Mouse (Mus musculus) limb, embryonic 12.5 days (tissue): Measurements from ENCODE around the gene Usp10. TPM values are rescaled to one million over a fixed set of nuclear protein-coding genes. Genes with fewer than 3 reads are reported as not detected.

ENCODE experiments used
- ATAC-seq: fragments of 200-750 bp; cut with Nextera tagmentation; 2 replicates; pipeline ENCODE4 v1.8.0; 2017; ENCODE audit warnings: low read depth, moderate TSS enrichment; ENCODE audit not compliant: insufficient number of reproducible peaks, insufficient read depth, low FRiP score, low TSS enrichment
- H3K27ac ChIP-seq: fragments of 300-500 bp; sonication (generic); 2 replicates; pipeline ENCODE4 v1.5.1; 2016; ENCODE audit warnings: mild to moderate bottlenecking, moderate library complexity
- H3K27me3 ChIP-seq: fragments of 300-500 bp; sonication (generic); 2 replicates; pipeline ENCODE4 v1.6.1; 2016; ENCODE audit warnings: mild to moderate bottlenecking, moderate library complexity
- H3K36me3 ChIP-seq: fragments of 300-500 bp; sonication (generic); 2 replicates; pipeline ENCODE4 v1.6.1; 2016; ENCODE audit warnings: mild to moderate bottlenecking, moderate library complexity
- H3K4me1 ChIP-seq: fragments of 300-500 bp; sonication (generic); replicated peaks from 2 replicates; pipeline ENCODE4 v1.6.1; 2016
- H3K4me2 ChIP-seq: fragments of 300-500 bp; sonication (generic); 2 replicates; pipeline ENCODE4 v1.6.1; 2016; ENCODE audit warnings: mild to moderate bottlenecking, moderate library complexity
- H3K4me3 ChIP-seq: fragments of 300-500 bp; sonication (generic); replicated peaks from 2 replicates; pipeline ENCODE4 v1.5.1; 2016; ENCODE audit warnings: mild to moderate bottlenecking
- H3K9ac ChIP-seq: fragments of 300-500 bp; sonication (generic); replicated peaks from 2 replicates; pipeline ENCODE4 v1.6.1; 2016; ENCODE audit warnings: mild to moderate bottlenecking, moderate library complexity
- H3K9me3 ChIP-seq: fragments of 300-500 bp; sonication (generic); 2 replicates; pipeline ENCODE4 v1.6.1; 2016; ENCODE audit warnings: mild to moderate bottlenecking, moderate library complexity
- WGBS: fragments of 180-500 bp; shearing (Covaris S2); methylation state at CpG from one replicate; pipeline ENCODE4 v1.1.7; 2016; 5-methylcytosine and 5-hydroxymethylcytosine counted together
- polyA plus RNA-seq: library from polyadenylated mRNA; unstranded; fragments of >200 nt; fragmentation: Nextera tagmentation; extraction: Ambion mirVana; gene quantifications from 2 replicates; pipeline ENCODE4 v1.2.1, GENCODE M21; 2016

Gene Usp10
- polyA plus RNA-seq, 1 experiment from 2014 or later: 153 TPM

DNA sequence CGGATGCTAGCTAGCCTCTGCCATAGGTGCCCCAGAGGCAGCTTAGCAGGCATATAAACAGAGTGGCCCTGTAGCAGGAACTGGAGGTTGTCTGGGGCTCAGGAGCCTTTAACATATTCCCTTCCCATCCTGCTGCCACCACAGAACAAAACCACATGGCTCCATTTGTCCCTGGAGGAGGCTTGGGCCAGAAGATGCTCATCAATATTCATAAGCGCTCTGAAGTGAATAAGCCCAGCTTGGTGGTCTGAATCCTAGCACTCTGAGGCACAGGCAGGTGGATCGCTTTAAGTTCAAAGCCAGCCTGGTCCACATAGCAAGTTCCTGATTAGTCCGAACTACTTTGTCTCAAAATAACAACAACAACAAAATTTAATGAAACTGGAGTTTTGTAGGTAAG, 22.1 kb upstream of the Usp10 start:
- Histone ChIP-seq H3K27ac (no peak overlapping the region), H3K27me3 (peaks cover 7% of the 10 kb centered on the region; the same call in 1 of the 2 replicates), H3K9ac (no peak overlapping the region), H3K9me3 (no peaks in the 10 kb centered on the region), H3K4me3 (no peak overlapping the region), H3K4me2 (no peak overlapping the region), H3K4me1 (0 out of 2 replicates have a peak, but pooled peaks cover 8% of the 10 kb centered on the region), H3K36me3 (no peaks in the 10 kb centered on the region)
- 64% methylated on average over 4 of the region's 4 CpGs for WGBS
- no peak for ATAC-seq

DNA sequence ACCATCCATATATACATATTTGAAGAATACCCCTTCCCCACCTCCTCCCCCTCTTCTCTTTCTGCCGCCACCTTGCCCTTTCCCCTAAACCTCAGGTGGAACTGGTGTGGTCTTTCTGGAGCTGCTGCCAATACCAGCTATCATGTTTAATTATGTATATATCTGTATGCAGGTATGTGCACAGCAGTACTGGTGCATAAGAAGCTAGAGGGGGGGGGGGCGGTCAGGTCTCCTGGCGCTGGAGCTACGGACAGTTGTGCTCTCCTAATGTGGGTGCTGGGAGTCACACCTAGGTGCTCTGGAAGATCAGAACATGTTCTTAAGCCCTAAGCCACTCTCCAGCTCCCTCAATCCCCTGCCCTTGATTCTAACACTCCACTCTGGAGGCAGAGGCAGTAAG, 13.1 kb upstream of the Usp10 start:
- Histone ChIP-seq H3K27ac (no peak overlapping the region), H3K4me3 (no peak overlapping the region), H3K36me3 (no peaks in the 10 kb centered on the region), H3K9me3 (no peaks in the 10 kb centered on the region), H3K4me2 (no peak overlapping the region), H3K27me3 (peaks cover 31% of the 10 kb centered on the region), H3K4me1 (peaks cover 6% of the 10 kb centered on the region; the same call in 1 of the 2 replicates), H3K9ac (no peak overlapping the region)
- 68% methylated on average over 4 of the region's 4 CpGs for WGBS
- no peak for ATAC-seq

- no peak for ATAC-seq
- H3K4me3 ChIP-seq: no peak overlapping the region
Measured at GRCm38 (mm10) chr8:119897933-119898332, 12.2 kb upstream of the Usp10 start.

DNA sequence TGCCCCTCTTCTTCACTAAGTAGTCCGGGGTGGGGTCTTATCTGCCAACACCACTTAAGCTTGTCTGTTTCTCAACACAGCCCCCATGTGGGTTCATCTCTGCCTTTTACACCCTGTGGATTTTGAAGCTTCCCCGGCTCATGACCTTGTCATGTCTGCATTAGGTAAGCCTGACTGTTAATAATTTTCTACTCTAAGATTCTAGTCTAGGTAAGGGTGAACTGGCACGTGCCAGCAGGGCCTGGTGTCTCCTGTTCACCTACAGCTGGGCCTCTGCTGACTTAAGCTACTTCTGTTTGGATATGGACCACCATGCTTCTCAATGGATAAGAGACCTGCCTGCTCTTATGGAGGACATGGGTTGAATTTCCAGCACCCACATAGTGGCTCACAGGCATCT, 8.8 kb upstream of the Usp10 start:
- Histone ChIP-seq H3K4me1 (peaks cover 12% of the 10 kb centered on the region), H3K27ac (no peak overlapping the region), H3K36me3 (no peaks in the 10 kb centered on the region), H3K4me2 (no peak overlapping the region), H3K4me3 (no peak overlapping the region), H3K27me3 (peaks cover 31% of the 10 kb centered on the region), H3K9me3 (no peaks in the 10 kb centered on the region), H3K9ac (no peak overlapping the region)
- WGBS: 80% methylated on average over 3 of the region's 3 CpGs
- no peak for ATAC-seq

More at GRCm38 (mm10) chr8:119897933-119898332, 12.2 kb upstream of the Usp10 start:
- H3K4me2 ChIP-seq: no peak overlapping the region
- WGBS: 17% methylated on average over 13 of the region's 13 CpGs
- H3K4me1 ChIP-seq: peaks cover 6% of the 10 kb centered on the region; the same call in 1 of the 2 replicates
- H3K9me3 ChIP-seq: no peaks in the 10 kb centered on the region
- peaks cover 31% of the 10 kb centered on the region for H3K27me3 ChIP-seq
- no peaks in the 10 kb centered on the region for H3K36me3 ChIP-seq
- H3K27ac ChIP-seq: no peak overlapping the region
- no peak overlapping the region for H3K9ac ChIP-seq

DNA sequence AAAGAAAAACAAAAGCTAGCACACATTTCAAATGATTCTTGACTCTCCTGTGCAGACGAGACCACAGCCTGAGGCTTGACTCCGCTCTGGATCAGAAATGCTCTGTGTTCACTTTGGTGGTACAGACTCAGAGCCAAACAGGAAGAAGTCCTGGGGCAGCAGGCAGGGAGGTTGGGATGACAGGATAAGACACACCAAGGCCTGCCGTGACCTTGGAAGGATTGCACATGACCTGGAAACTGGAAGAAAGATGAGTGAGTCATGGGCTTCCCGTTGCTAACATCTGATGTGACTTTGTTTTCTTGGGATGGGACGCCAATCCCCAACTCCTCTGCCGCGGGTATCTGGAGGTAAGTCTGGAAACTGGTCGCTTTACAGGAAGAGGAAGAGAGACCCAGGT, 8.2 kb upstream of the Usp10 start:
- Histone ChIP-seq H3K27me3 (peaks cover 29% of the 10 kb centered on the region), H3K4me3 (no peak overlapping the region), H3K9me3 (no peaks in the 10 kb centered on the region), H3K4me1 (peaks cover 12% of the 10 kb centered on the region), H3K4me2 (no peak overlapping the region), H3K27ac (no peak overlapping the region), H3K36me3 (no peaks in the 10 kb centered on the region), H3K9ac (no peak overlapping the region)
- no peak for ATAC-seq
- 81% methylated on average over 8 of the region's 8 CpGs for whole genome bisulfite sequencing

DNA sequence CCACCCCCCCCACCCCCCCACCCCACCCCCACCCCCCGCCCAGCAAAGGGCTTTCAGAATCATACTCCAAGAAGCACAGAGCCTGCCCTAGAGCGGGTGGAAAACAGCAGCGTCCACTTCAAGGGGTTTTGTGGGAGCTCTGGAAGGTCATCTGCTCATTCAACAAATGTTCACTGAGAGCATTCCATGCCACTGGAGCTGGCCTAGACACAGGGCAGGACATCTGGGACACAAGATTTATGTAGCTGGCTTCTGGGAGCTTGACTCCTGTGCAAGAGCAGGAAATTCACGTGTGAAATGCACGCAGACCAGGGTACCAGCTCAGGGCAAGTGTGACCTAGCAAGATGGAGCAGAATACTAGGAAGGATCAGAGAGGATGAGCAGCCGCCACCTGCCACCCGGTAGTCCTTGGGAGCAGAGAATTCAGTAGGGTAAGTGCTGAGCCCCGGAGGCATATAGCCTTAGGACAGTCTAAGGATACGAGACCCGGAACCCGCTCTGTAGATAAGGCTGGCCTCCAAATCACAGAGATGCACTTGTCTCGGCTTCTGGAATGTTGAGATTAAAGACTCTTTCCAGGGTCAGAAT, 5.7 kb upstream of the Usp10 start:
- H3K36me3 ChIP-seq: no peaks in the 10 kb centered on the region
- no peak overlapping the region for H3K9ac ChIP-seq
- peaks cover 4% of the 10 kb centered on the region for H3K27me3 ChIP-seq
- H3K9me3 ChIP-seq: no peaks in the 10 kb centered on the region
- 50% methylated on average over 12 of the region's 12 CpGs for WGBS
- no peak for ATAC-seq
- no peak overlapping the region for H3K4me2 ChIP-seq
- no peak overlapping the region for H3K4me3 ChIP-seq
- H3K4me1 ChIP-seq: peaks cover 6% of the 10 kb centered on the region; the same call in 1 of the 2 replicates
- no peak overlapping the region for H3K27ac ChIP-seq

GRCm38 (mm10) chr8:119910547-119911257, 542 bp downstream of the Usp10 start, which contains the start of gene Gm20388:
Gm20388 (plus strand) TSS chr8:119910841.
- peak within 1 kb of the TSS; percentile 93 for H3K27ac ChIP-seq
- no peaks in the 10 kb centered on the region for H3K36me3 ChIP-seq
- peak within 1 kb of the TSS; percentile 80 for H3K4me2 ChIP-seq
- ATAC-seq: peak; percentile 92
- H3K27me3 ChIP-seq: peaks cover 5% of the 10 kb centered on the region; the same call in 1 of the 2 replicates
- WGBS: under 1% methylated on average over 93 of the region's 97 CpGs
- H3K9ac ChIP-seq: peak within 1 kb of the TSS; percentile 85
- peaks cover 35% of the 10 kb centered on the region for H3K4me1 ChIP-seq
- no peaks in the 10 kb centered on the region for H3K9me3 ChIP-seq
- peak within 1 kb of the TSS; percentile 81 for H3K4me3 ChIP-seq

DNA sequence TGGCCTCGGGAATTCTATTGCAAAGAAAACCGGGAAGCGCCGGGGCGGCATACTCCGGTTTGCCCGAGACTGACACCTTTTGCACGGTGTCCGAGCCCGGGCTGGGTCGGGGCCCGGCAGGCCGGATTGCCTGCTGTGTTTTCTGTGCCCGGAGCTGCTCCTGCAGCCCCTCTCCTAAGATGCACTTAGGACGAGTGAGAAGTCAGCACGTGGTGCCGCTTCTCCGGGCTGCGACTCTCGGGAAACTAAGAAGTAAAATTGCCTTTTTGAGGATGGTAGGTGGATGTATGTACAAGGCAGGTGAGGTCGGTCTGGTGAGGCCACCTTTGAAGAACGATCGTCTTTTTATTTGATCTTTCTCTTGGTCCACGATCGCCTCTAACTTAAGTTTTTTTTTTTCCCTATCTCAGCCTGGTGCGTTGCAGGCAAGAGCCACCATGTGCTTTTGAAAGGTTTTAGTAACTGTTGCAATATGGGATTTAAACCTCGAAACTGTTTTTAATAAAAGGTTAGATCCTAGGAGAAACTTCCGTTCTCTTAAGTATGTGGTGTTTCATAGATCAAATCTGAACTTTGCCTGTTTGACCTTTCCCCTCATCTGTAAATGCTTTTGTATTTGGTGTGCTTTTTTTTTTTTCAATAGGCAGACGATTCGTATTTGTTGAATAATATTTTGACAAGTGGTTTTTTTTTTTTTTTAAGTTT, 1.2 kb downstream of the Usp10 start:
- H3K9ac ChIP-seq: peak overlapping the region; percentile 85
- H3K4me1 ChIP-seq: peaks cover 41% of the 10 kb centered on the region
- H3K4me3 ChIP-seq: peak overlapping the region; percentile 81
- peak; percentile 49; the same call in 1 of the 2 replicates for ATAC-seq
- peak overlapping the region; percentile 80 for H3K4me2 ChIP-seq
- no peaks in the 10 kb centered on the region for H3K36me3 ChIP-seq
- H3K9me3 ChIP-seq: no peaks in the 10 kb centered on the region
- under 1% methylated on average over 30 of the region's 30 CpGs for WGBS
- peak overlapping the region; percentile 93 for H3K27ac ChIP-seq
- peaks cover 5% of the 10 kb centered on the region; the same call in 1 of the 2 replicates for H3K27me3 ChIP-seq

GRCm38 (mm10) chr8:119912643-119913042, 2.5 kb downstream of the Usp10 start:
- Histone ChIP-seq H3K9ac (no peak overlapping the region), H3K4me3 (peak overlapping the region; percentile 81), H3K27ac (no peak overlapping the region), H3K9me3 (no peaks in the 10 kb centered on the region), H3K4me1 (peaks cover 49% of the 10 kb centered on the region), H3K4me2 (peak overlapping the region; percentile 80), H3K27me3 (peaks cover 5% of the 10 kb centered on the region; the same call in 1 of the 2 replicates), H3K36me3 (no peaks in the 10 kb centered on the region)
- 50% methylated on average over 6 of the region's 6 CpGs for WGBS
- no peak for ATAC-seq

GRCm38 (mm10) chr8:119913181-119913580, 3.0 kb downstream of the Usp10 start:
- no peak overlapping the region for H3K27ac ChIP-seq
- ATAC-seq: no peak
- WGBS: 76% methylated on average over 3 of the region's 3 CpGs
- H3K4me3 ChIP-seq: 0 out of 2 replicates have a peak overlapping the region, but pooled peaks have one; percentile 81
- H3K9ac ChIP-seq: no peak overlapping the region
- no peaks in the 10 kb centered on the region for H3K9me3 ChIP-seq
- peaks cover 49% of the 10 kb centered on the region for H3K4me1 ChIP-seq
- peaks cover 5% of the 10 kb centered on the region; the same call in 1 of the 2 replicates for H3K27me3 ChIP-seq
- peaks cover 2% of the 10 kb centered on the region for H3K36me3 ChIP-seq
- peak overlapping the region; percentile 80 for H3K4me2 ChIP-seq

DNA sequence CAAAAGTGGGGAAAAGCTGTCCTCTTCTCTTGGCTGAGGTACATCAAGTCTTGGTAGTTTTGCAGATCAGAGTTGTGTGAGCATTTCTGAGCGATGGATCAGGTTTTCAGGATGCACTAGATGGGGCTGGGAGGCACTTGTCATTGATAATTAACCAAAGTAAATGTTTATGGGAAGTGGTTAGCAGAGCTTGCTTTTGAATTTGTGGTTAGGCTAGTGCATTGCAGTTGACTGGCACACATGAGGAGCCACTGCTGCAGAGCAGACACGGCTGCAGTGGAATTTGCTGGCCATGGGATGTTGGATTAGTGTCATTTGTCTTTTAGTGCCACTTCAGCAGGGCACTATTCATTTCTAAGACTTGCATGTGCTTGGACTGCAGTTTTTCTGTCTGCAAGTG, 4.0 kb downstream of the Usp10 start:
- no peak overlapping the region for H3K9ac ChIP-seq
- H3K36me3 ChIP-seq: peaks cover 12% of the 10 kb centered on the region
- no peak overlapping the region for H3K27ac ChIP-seq
- no peaks in the 10 kb centered on the region for H3K9me3 ChIP-seq
- 69% methylated on average over 2 of the region's 2 CpGs for WGBS
- H3K4me1 ChIP-seq: peaks cover 49% of the 10 kb centered on the region
- H3K4me3 ChIP-seq: no peak overlapping the region
- H3K4me2 ChIP-seq: no peak overlapping the region
- H3K27me3 ChIP-seq: peaks cover 5% of the 10 kb centered on the region; the same call in 1 of the 2 replicates
- no peak for ATAC-seq
